8 mouse cellular contexts compared by ENCODE assay signal in genomic region chr12:76264325-76264965, GRCm38 (mm10). TPM values are rescaled to one million over a fixed set of nuclear protein-coding genes. Genes with fewer than 3 reads are reported as not detected.
A peak's percentile ranks its signal among the peaks of the same experiment; 100 is the strongest.
DNase-seq lines count a peak whose midpoint lies in the region; ATAC-seq lines count a peak whose summit lies in the region.

No protein-coding gene starts in this region.

- H3K27ac ChIP-seq in hindbrain, embryonic 13.5 days = 0 out of 2 replicates have a peak overlapping the region, but pooled peaks have one; percentile 58
- H3K27ac ChIP-seq in hindbrain, embryonic 10.5 days = no peak overlapping the region
- H3K27ac ChIP-seq in intestine, embryonic 15.5 days = no peak overlapping the region
- no peak overlapping the region for H3K27ac ChIP-seq in embryonic facial prominence, embryonic 10.5 days (replicated peaks)

- WGBS in hindbrain, embryonic 13.5 days = 83% methylated on average over 9 of the region's 9 CpGs
- WGBS in hindbrain, embryonic 10.5 days = 93% methylated on average over 9 of the region's 9 CpGs
- 86% methylated on average over 9 of the region's 9 CpGs for WGBS in intestine, embryonic 15.5 days
- WGBS in embryonic facial prominence, embryonic 10.5 days = 89% methylated on average over 9 of the region's 9 CpGs

- no peak overlapping the region for H3K4me2 ChIP-seq in hindbrain, embryonic 13.5 days
- H3K4me2 ChIP-seq in intestine, embryonic 15.5 days (replicated peaks) = no peak overlapping the region

- ATAC-seq in hindbrain, embryonic 13.5 days (ENCODE audit: low FRiP score) = no peak
- no peak for ATAC-seq in intestine, embryonic 15.5 days

- no peak overlapping the region for H3K4me3 ChIP-seq in hindbrain, embryonic 13.5 days
- H3K4me3 ChIP-seq in hindbrain, embryonic 10.5 days = no peak overlapping the region
- no peak overlapping the region for H3K4me3 ChIP-seq in intestine, embryonic 15.5 days (replicated peaks)
- H3K4me3 ChIP-seq in embryonic facial prominence, embryonic 10.5 days = no peak overlapping the region

- no peaks in the 10 kb centered on the region; the same call in 1 of the 2 replicates for H3K4me1 ChIP-seq in hindbrain, embryonic 13.5 days (replicated peaks)
- H3K4me1 ChIP-seq in hindbrain, embryonic 10.5 days (replicated peaks) = peaks cover 15% of the 10 kb centered on the region; the same call in 1 of the 2 replicates
- no peaks in the 10 kb centered on the region for H3K4me1 ChIP-seq in intestine, embryonic 15.5 days (replicated peaks)
- peaks cover 5% of the 10 kb centered on the region; the same call in 1 of the 2 replicates for H3K4me1 ChIP-seq in embryonic facial prominence, embryonic 10.5 days

- H3K27me3 ChIP-seq in hindbrain, embryonic 13.5 days = no peaks in the 10 kb centered on the region
- H3K27me3 ChIP-seq in hindbrain, embryonic 10.5 days (ENCODE audit: insufficient read depth, poor library complexity, severe bottlenecking) = no peaks in the 10 kb centered on the region
- H3K27me3 ChIP-seq in intestine, embryonic 15.5 days (replicated peaks) = no peaks in the 10 kb centered on the region
- H3K27me3 ChIP-seq in embryonic facial prominence, embryonic 10.5 days (replicated peaks; ENCODE audit: low read depth, poor library complexity, severe bottlenecking) = no peaks in the 10 kb centered on the region

- no peak overlapping the region for H3K9ac ChIP-seq in hindbrain, embryonic 13.5 days
- no peak overlapping the region for H3K9ac ChIP-seq in intestine, embryonic 15.5 days

- no peaks in the 10 kb centered on the region for H3K36me3 ChIP-seq in hindbrain, embryonic 13.5 days
- H3K36me3 ChIP-seq in hindbrain, embryonic 10.5 days = peaks cover 22% of the 10 kb centered on the region; the same call in 1 of the 2 replicates
- H3K36me3 ChIP-seq in intestine, embryonic 15.5 days = no peaks in the 10 kb centered on the region
- peaks cover 27% of the 10 kb centered on the region for H3K36me3 ChIP-seq in embryonic facial prominence, embryonic 10.5 days (replicated peaks)

- DNase-seq in hindbrain, embryonic 10.5 days (ENCODE audit: low spot score) = no peak
- peak; percentile 85 for DNase-seq in Muller cell, postnatal 12 days (ENCODE audit: inconsistent ontology term)
- DNase-seq in cerebellum, postnatal 25 days = peak; percentile 61 to 74
- DNase-seq in layer of hippocampus, adult 9-10 months (ENCODE audit: low spot score) = peak; percentile 63
- no peak for DNase-seq in frontal cortex, postnatal 10 days (ENCODE audit: low spot score in 2 of 2)
- DNase-seq in embryonic facial prominence, embryonic 10.5 days (ENCODE audit: low spot score) = no peak

- H3K9me3 ChIP-seq in hindbrain, embryonic 13.5 days = no peaks in the 10 kb centered on the region
- H3K9me3 ChIP-seq in hindbrain, embryonic 10.5 days = no peaks in the 10 kb centered on the region
- H3K9me3 ChIP-seq in intestine, embryonic 15.5 days = no peaks in the 10 kb centered on the region
- no peaks in the 10 kb centered on the region for H3K9me3 ChIP-seq in embryonic facial prominence, embryonic 10.5 days

RNA-seq across cellular contexts. Expression of gene Mthfd1, which starts 9.3 kb away (rescaled TPM):
- 26.3 and 27.1 TPM in 2 replicates for polyA plus RNA-seq in hindbrain, embryonic 13.5 days (2015; fragmentation: Nextera tagmentation; extraction: Ambion mirVana)
- 62.5 and 85.6 TPM in 2 replicates for polyA plus RNA-seq in hindbrain, embryonic 10.5 days (2016; fragmentation: Nextera tagmentation; extraction: Ambion mirVana)
- polyA plus RNA-seq in intestine, embryonic 15.5 days (2015; fragmentation: Nextera tagmentation; extraction: Ambion mirVana) = 102 TPM in 2 replicates
- polyA plus RNA-seq in embryonic facial prominence, embryonic 10.5 days (2016; fragmentation: Nextera tagmentation; extraction: Ambion mirVana) = 106 and 117 TPM in 2 replicates

RNA-seq across cellular contexts. Expression of gene Tex21, which starts 17.9 kb away (rescaled TPM):
- polyA plus RNA-seq in hindbrain, embryonic 13.5 days (2015; fragmentation: Nextera tagmentation; extraction: Ambion mirVana) = 0.08 TPM in 1 of 2 replicates, not detected in the other
- not detected in 2 replicates for polyA plus RNA-seq in hindbrain, embryonic 10.5 days (2016; fragmentation: Nextera tagmentation; extraction: Ambion mirVana)
- not detected in 2 replicates for polyA plus RNA-seq in intestine, embryonic 15.5 days (2015; fragmentation: Nextera tagmentation; extraction: Ambion mirVana)
- not detected in 2 replicates for polyA plus RNA-seq in embryonic facial prominence, embryonic 10.5 days (2016; fragmentation: Nextera tagmentation; extraction: Ambion mirVana)

Comparison
In these comparisons a context has a peak if more than half of its experiments do, and no peak if none do; other contexts are left out.
1. DNase-seq: peak in Muller cell, postnatal 12 days (single experiment), cerebellum, postnatal 25 days (2 of 2) and layer of hippocampus, adult 9-10 months (single experiment); none in hindbrain, embryonic 10.5 days (single experiment), frontal cortex, postnatal 10 days (0 of 2) and embryonic facial prominence, embryonic 10.5 days (single experiment).